Mouse (Mus musculus): ENCODE measurements around the gene Srpr. TPM values are rescaled to one million over a fixed set of nuclear protein-coding genes. Genes with fewer than 3 reads are reported as not detected.

Srpr gene
- polyA plus RNA-seq, 1 experiment from 2014 or later = 89.5 TPM

GRCm38 (mm10) chr9:35192983-35193542, 6.9 kb upstream of the Srpr start:
- Histone ChIP-seq H3K9me3 (replicated peaks) (no peaks in the 10 kb centered on the region), H3K4me2 (no peak overlapping the region), H3K36me3 (no peaks in the 10 kb centered on the region; the same call in 1 of the 2 replicates), H3K27me3 (no peaks in the 10 kb centered on the region), H3K9ac (no peak overlapping the region), H3K4me1 (replicated peaks) (0 out of 2 replicates have a peak, but pooled peaks cover 5% of the 10 kb centered on the region), H3K27ac (no peak overlapping the region), H3K4me3 (no peak overlapping the region)
- no peak for ATAC-seq (replicated peaks; ENCODE audit: insufficient number of reproducible peaks, insufficient read depth, low FRiP score, low read depth)
- 75% methylated on average over 11 of the region's 11 CpGs for WGBS

DNA sequence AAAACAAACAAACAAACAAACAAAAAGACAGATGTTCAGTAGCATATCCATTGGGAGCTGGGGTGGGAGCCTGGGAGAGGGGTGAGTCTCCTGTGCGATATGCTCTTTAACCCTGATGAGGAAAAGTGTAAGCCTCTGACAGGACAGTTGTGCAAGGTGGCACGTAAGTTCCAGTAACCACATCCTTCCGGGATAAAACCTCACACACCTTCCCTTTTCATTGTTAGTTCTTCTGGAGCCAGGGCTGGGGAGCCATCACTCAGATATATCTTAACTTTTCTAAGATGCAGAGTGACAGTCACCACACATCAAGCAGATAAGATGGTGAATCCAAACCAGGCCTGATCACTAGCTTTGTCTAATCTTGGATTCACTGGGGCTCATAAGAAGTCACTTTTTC, 5.9 kb upstream of the Srpr start:
- Histone ChIP-seq H3K27ac (no peak overlapping the region), H3K9ac (no peak overlapping the region), H3K4me2 (no peak overlapping the region), H3K4me3 (no peak overlapping the region), H3K9me3 (replicated peaks) (no peaks in the 10 kb centered on the region), H3K4me1 (replicated peaks) (0 out of 2 replicates have a peak, but pooled peaks cover 2% of the 10 kb centered on the region), H3K27me3 (no peaks in the 10 kb centered on the region), H3K36me3 (no peaks in the 10 kb centered on the region; the same call in 1 of the 2 replicates)
- ATAC-seq (replicated peaks; ENCODE audit: insufficient number of reproducible peaks, insufficient read depth, low FRiP score, low read depth) = no peak
- 88% methylated on average over 3 of the region's 3 CpGs for WGBS

GRCm38 (mm10) chr9:35197625-35198024, 2.4 kb upstream of the Srpr start:
- Histone ChIP-seq H3K27ac (no peak overlapping the region), H3K9ac (no peak overlapping the region), H3K9me3 (replicated peaks) (no peaks in the 10 kb centered on the region), H3K4me2 (no peak overlapping the region), H3K4me3 (no peak overlapping the region), H3K27me3 (no peaks in the 10 kb centered on the region), H3K4me1 (replicated peaks) (peaks cover 9% of the 10 kb centered on the region), H3K36me3 (no peaks in the 10 kb centered on the region)
- WGBS = 92% methylated on average over 3 of the region's 3 CpGs
- ATAC-seq (replicated peaks; ENCODE audit: insufficient number of reproducible peaks, insufficient read depth, low FRiP score, low read depth) = no peak

- H3K36me3 ChIP-seq = no peaks in the 10 kb centered on the region
- H3K27me3 ChIP-seq = no peaks in the 10 kb centered on the region
- peaks cover 9% of the 10 kb centered on the region for H3K4me1 ChIP-seq (replicated peaks)
- H3K9me3 ChIP-seq (replicated peaks) = no peaks in the 10 kb centered on the region
- WGBS = 79% methylated on average over 10 of the region's 10 CpGs
- no peak for ATAC-seq (replicated peaks; ENCODE audit: insufficient number of reproducible peaks, insufficient read depth, low FRiP score, low read depth)
- no peak overlapping the region for H3K9ac ChIP-seq
- no peak overlapping the region for H3K27ac ChIP-seq
- H3K4me3 ChIP-seq = peak overlapping the region; percentile 11; the same call in 1 of the 2 replicates
- no peak overlapping the region for H3K4me2 ChIP-seq
Measured at GRCm38 (mm10) chr9:35198351-35198750, 1.6 kb upstream of the Srpr start.

DNA sequence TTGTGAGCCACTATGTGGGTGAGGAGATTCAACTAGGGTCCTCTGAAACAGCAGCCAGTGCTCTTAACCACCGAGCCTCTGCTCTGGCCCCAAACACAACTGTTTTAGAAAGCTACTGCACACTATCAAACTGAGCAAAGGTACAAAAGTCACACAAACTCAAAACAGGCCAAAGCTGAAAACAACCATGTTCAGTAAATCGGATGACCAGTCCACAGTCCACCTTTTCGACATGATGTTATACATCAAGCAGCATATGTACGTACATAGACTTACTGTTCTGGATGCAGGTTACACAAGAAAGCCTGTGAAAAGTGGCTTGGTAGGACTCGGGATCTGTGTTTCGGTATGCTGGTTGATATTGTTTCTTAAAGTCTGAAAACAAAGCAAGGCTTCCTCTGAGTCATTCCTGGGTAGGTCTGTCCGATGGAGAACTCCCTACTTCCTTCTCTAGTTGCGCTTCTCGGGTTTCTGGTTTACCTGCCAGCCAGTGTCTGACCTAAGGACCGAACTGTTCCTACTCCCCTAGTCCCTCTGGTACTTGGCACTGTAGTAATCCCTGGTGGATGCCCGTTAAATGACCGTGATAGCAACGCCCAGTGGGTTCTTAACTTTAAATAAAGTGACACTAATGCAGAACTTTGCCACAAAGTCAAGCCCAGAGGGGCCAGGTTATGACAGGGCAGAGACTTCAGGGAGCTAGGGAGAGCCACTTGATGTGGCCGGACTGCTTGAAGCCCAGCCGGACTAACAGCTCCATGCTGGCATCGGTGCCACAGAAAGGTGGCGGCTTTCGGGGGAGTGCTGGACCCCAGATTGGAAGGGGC, 817 bp upstream of the Srpr start:
- Histone ChIP-seq H3K4me1 (replicated peaks) (peaks cover 9% of the 10 kb centered on the region), H3K4me2 (peak overlapping the region; percentile 77), H3K9me3 (replicated peaks) (no peaks in the 10 kb centered on the region), H3K4me3 (peak overlapping the region; percentile 72), H3K36me3 (no peaks in the 10 kb centered on the region), H3K27me3 (no peaks in the 10 kb centered on the region), H3K27ac (peak overlapping the region; percentile 72), H3K9ac (peak overlapping the region; percentile 80)
- peak; percentile 1; the same call in 1 of the 2 replicates for ATAC-seq (replicated peaks; ENCODE audit: insufficient number of reproducible peaks, insufficient read depth, low FRiP score, low read depth)
- 23% methylated on average over 18 of the region's 18 CpGs for WGBS

DNA sequence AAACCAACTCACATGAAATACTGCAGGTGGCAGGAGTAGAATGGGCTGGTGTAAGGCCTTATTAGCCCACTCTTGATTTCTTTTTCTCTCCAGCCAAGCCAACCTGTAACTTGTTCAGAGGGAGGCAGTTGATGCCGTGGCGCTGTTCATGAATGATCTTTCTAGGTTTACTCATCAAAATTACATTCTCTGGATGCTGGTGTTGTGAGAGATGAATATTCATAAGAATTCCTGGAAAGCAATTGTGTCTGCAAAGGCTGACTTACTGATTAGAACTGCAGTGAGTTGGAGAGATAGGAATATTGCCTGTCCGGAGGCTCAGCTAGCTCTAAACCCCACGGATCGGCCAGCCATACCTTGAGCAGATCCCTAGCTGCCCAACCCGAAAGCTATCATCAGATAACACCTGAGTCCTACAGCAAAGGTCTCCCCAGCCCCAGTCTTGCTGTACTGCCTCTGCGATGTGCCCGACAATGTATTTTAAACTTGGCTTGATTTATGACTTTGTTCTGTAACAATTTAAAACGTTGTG, 620 bp downstream of the Srpr start:
- WGBS = 53% methylated on average over 9 of the region's 9 CpGs
- Histone ChIP-seq H3K36me3 (peaks cover 13% of the 10 kb centered on the region), H3K4me2 (peak overlapping the region; percentile 77), H3K9me3 (replicated peaks) (no peaks in the 10 kb centered on the region), H3K4me1 (replicated peaks) (peaks cover 9% of the 10 kb centered on the region), H3K4me3 (peak overlapping the region; percentile 72), H3K9ac (no peak overlapping the region), H3K27ac (0 out of 2 replicates have a peak overlapping the region, but pooled peaks have one; percentile 72), H3K27me3 (no peaks in the 10 kb centered on the region)
- no peak for ATAC-seq (replicated peaks; ENCODE audit: insufficient number of reproducible peaks, insufficient read depth, low FRiP score, low read depth)

- WGBS = 43% methylated on average over 3 of the region's 3 CpGs
- H3K27me3 ChIP-seq = no peaks in the 10 kb centered on the region
- H3K9me3 ChIP-seq (replicated peaks) = no peaks in the 10 kb centered on the region
- peaks cover 9% of the 10 kb centered on the region for H3K4me1 ChIP-seq (replicated peaks)
- no peak overlapping the region for H3K4me3 ChIP-seq
- no peak overlapping the region for H3K9ac ChIP-seq
- H3K4me2 ChIP-seq = no peak overlapping the region
- no peak overlapping the region for H3K27ac ChIP-seq
- ATAC-seq (replicated peaks; ENCODE audit: insufficient number of reproducible peaks, insufficient read depth, low FRiP score, low read depth) = no peak
- H3K36me3 ChIP-seq = peaks cover 43% of the 10 kb centered on the region
Measured at GRCm38 (mm10) chr9:35203536-35203935, 3.6 kb downstream of the Srpr start.

DNA sequence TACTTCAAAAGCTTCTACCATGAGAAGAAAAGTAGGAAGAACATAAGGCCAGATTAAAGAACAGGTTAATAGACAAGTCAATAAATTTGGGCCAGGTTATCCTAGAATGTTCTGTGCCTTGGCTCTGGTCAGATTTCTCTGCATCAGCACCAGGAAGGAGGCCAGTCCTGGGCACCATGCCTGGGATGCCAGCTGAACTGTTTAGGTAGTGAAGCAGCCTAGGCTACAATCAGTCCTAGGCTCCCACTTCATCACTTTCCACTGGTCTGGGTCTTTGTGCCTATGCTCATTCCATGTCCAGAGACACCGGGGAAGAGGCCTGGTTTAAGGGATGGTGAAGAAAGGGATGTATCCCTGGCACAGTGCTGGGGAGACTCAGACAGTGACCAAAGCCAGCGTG, 4.4 kb downstream of the Srpr start:
- no peak overlapping the region for H3K9ac ChIP-seq
- H3K27ac ChIP-seq = no peak overlapping the region
- peaks cover 49% of the 10 kb centered on the region for H3K36me3 ChIP-seq
- H3K4me3 ChIP-seq = no peak overlapping the region
- no peaks in the 10 kb centered on the region for H3K27me3 ChIP-seq
- H3K4me1 ChIP-seq (replicated peaks) = peaks cover 9% of the 10 kb centered on the region
- ATAC-seq (replicated peaks; ENCODE audit: insufficient number of reproducible peaks, insufficient read depth, low FRiP score, low read depth) = no peak
- 97% methylated on average over 2 of the region's 2 CpGs for WGBS
- H3K4me2 ChIP-seq = no peak overlapping the region
- no peaks in the 10 kb centered on the region for H3K9me3 ChIP-seq (replicated peaks)

- Histone ChIP-seq H3K4me1 (replicated peaks) (peaks cover 18% of the 10 kb centered on the region), H3K9ac (peak within 1 kb of the TSS; percentile 83), H3K27ac (peak within 1 kb of the TSS; percentile 93), H3K4me3 (peak within 1 kb of the TSS; percentile 91), H3K4me2 (peak within 1 kb of the TSS; percentile 91), H3K27me3 (no peaks in the 10 kb centered on the region), H3K9me3 (replicated peaks) (no peaks in the 10 kb centered on the region), H3K36me3 (peaks cover 65% of the 10 kb centered on the region)
- ATAC-seq (replicated peaks; ENCODE audit: insufficient number of reproducible peaks, insufficient read depth, low FRiP score, low read depth) = peak; percentile 100
- WGBS = under 1% methylated on average over 72 of the region's 72 CpGs
Measured at GRCm38 (mm10) chr9:35210542-35211474, 10.8 kb downstream of the Srpr start, which contains the start of gene Foxred1. TSS of gene Foxred1 (minus strand) at chr9:35211055.

DNA sequence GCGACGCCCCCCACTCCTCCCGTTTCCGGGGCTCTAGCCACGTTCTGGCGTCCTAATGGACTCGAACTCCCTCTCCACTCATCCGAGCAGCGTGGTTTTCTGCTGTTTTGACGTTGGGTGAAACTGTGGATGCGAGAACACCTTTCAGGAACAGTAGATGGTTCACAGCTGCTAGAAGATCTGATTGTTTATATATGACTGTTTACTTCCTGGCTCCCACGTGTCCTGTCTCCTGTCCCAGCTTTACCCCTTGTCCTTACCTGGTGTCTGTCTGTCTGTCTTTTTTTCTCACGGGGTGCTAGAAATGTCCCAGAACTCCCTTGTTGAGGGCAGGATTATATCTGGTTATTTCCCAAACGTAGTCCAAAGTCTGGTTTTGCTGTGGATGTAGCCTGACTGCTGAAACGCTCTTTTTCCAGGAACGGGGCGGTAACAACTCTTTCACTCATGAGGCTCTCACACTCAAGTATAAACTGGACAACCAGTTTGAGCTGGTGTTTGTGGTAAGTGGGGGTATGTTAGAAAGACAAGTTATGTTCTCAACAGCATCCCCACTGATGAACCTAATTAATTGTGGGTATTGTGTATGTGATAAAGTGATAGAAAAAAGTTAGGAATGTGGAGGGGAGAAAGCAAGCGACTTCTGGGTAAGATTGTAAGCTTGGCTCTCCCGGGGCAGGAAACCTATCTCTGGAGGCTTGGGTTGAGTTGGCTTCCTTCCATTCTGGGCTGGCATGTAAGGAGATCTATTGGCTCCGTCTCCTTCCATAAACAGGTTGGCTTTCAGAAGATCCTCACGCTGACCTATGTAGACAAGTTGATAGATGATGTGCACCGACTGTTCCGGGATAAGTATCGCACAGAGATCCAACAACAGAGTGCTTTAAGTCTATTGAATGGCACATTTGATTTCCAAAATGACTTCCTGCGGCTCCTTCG, 11.9 kb downstream of the Srpr start:
- H3K4me3 ChIP-seq = peak overlapping the region; percentile 91
- H3K36me3 ChIP-seq = peaks cover 63% of the 10 kb centered on the region
- H3K9ac ChIP-seq = peak overlapping the region; percentile 83
- ATAC-seq (replicated peaks; ENCODE audit: insufficient number of reproducible peaks, insufficient read depth, low FRiP score, low read depth) = no peak
- peak overlapping the region; percentile 74 for H3K4me2 ChIP-seq
- no peaks in the 10 kb centered on the region for H3K27me3 ChIP-seq
- peak overlapping the region; percentile 78 for H3K27ac ChIP-seq
- H3K4me1 ChIP-seq (replicated peaks) = peaks cover 18% of the 10 kb centered on the region
- no peaks in the 10 kb centered on the region for H3K9me3 ChIP-seq (replicated peaks)
- WGBS = 31% methylated on average over 26 of the region's 26 CpGs

Measured in heart, embryonic 15.5 days (tissue).